Mouse (Mus musculus) stomach, postnatal 0 days (tissue): ENCODE data around the gene Lgals9. TPM values are rescaled to one million over a fixed set of nuclear protein-coding genes. Genes with fewer than 3 reads are reported as not detected.
"Not testable (repeated sequence)": the region's sequence is repeated elsewhere in the genome, so short reads cannot be mapped to it uniquely, and the experiment has no call there.

ENCODE experiments used
- ATAC-seq: fragments of 200-750 bp; cut with Nextera tagmentation; 2 replicates; pipeline ENCODE4 v1.8.0; 2017; ENCODE audit not compliant: low FRiP score, low TSS enrichment
- DNase-seq: peaks from one replicate; pipeline ENCODE4 v3.0.0-alpha.2; 2016; ENCODE audit warnings: low spot score
- H3K27ac ChIP-seq: fragments of 300-500 bp; sonication (generic); replicated peaks from 2 replicates; pipeline ENCODE4 v1.5.1; 2014; ENCODE audit warnings: mild to moderate bottlenecking, control low read depth
- H3K27me3 ChIP-seq: fragments of 300-500 bp; sonication (generic); 2 replicates; pipeline ENCODE4 v1.6.1; 2014; ENCODE audit warnings: low read length; ENCODE audit not compliant: control insufficient read depth, insufficient read depth
- H3K36me3 ChIP-seq: fragments of 300-500 bp; sonication (generic); 2 replicates; pipeline ENCODE4 v1.6.1; 2014; ENCODE audit warnings: low read length, mixed read lengths; ENCODE audit not compliant: control insufficient read depth, insufficient read depth
- H3K4me1 ChIP-seq: fragments of 300-500 bp; sonication (generic); replicated peaks from 2 replicates; pipeline ENCODE4 v1.6.1; 2014; ENCODE audit warnings: antibody characterized with exemption; ENCODE audit not compliant: control insufficient read depth, insufficient read depth
- H3K4me2 ChIP-seq: fragments of 300-500 bp; sonication (generic); replicated peaks from 2 replicates; pipeline ENCODE4 v1.6.1; 2014; ENCODE audit warnings: low read depth, mild to moderate bottlenecking, control low read depth, moderate library complexity
- H3K4me3 ChIP-seq: fragments of 300-500 bp; sonication (generic); 2 replicates; pipeline ENCODE4 v1.5.1; 2014; ENCODE audit warnings: low read depth, low read length, control low read depth
- H3K9ac ChIP-seq: fragments of 300-500 bp; sonication (generic); 2 replicates; pipeline ENCODE4 v1.6.1; 2014; ENCODE audit warnings: mild to moderate bottlenecking, low read length, control low read depth, mixed read lengths
- H3K9me3 ChIP-seq: fragments of 300-500 bp; sonication (generic); 2 replicates; pipeline ENCODE4 v1.6.1; 2016; ENCODE audit warnings: low read length; ENCODE audit not compliant: control insufficient read depth
- CTCF ChIP-seq: IDR thresholded peaks from 2 replicates; pipeline ENCODE4 v1.5.1; 2016; ENCODE audit warnings: antibody characterized with exemption, low read depth, mild to moderate bottlenecking, moderate library complexity
- EP300 ChIP-seq: optimal IDR thresholded peaks from 2 replicates; pipeline ENCODE3; 2016; ENCODE audit warnings: antibody characterized with exemption
- WGBS: fragments of 180-500 bp; shearing (Covaris S2); extraction: QIAGEN DNeasy Blood & Tissue Kit; methylation state at CpG from one replicate; pipeline ENCODE4 v1.1.7; 2014; 5-methylcytosine and 5-hydroxymethylcytosine counted together
- polyA plus RNA-seq: library from polyadenylated mRNA; unstranded; fragments of >200 nt; fragmentation: Nextera tagmentation; extraction: Ambion mirVana; gene quantifications from 2 replicates; pipeline ENCODE4 v1.2.1, GENCODE M21; 2015

Lgals9 gene
- polyA plus RNA-seq, 1 experiment from 2014 or later = 412 TPM

GRCm38 (mm10) chr11:78990096-78990495 is 5.3 kb upstream of the Lgals9 start:
- Histone ChIP-seq H3K4me3 (no peak overlapping the region), H3K27me3 (no peaks in the 10 kb centered on the region), H3K9ac (no peak overlapping the region), H3K36me3 (no peaks in the 10 kb centered on the region), H3K9me3 (no peaks in the 10 kb centered on the region), H3K4me1 (peaks cover 2% of the 10 kb centered on the region; the same call in 1 of the 2 replicates), H3K4me2 (no peak overlapping the region), H3K27ac (no peak overlapping the region)
- ATAC-seq = no peak
- no peak for DNase-seq
- TF ChIP-seq EP300 (no peak), CTCF (no peak)
- 92% methylated on average over 9 of the region's 9 CpGs for WGBS

GRCm38 (mm10) chr11:78989206-78989605 is 4.5 kb upstream of the Lgals9 start:
- not testable (repeated sequence) for H3K9ac ChIP-seq, H3K27me3 ChIP-seq, H3K36me3 ChIP-seq, DNase-seq, ATAC-seq, H3K4me3 ChIP-seq, H3K27ac ChIP-seq, H3K4me2 ChIP-seq, H3K9me3 ChIP-seq, H3K4me1 ChIP-seq
- 94% methylated on average over 11 of the region's 11 CpGs for WGBS

DNA sequence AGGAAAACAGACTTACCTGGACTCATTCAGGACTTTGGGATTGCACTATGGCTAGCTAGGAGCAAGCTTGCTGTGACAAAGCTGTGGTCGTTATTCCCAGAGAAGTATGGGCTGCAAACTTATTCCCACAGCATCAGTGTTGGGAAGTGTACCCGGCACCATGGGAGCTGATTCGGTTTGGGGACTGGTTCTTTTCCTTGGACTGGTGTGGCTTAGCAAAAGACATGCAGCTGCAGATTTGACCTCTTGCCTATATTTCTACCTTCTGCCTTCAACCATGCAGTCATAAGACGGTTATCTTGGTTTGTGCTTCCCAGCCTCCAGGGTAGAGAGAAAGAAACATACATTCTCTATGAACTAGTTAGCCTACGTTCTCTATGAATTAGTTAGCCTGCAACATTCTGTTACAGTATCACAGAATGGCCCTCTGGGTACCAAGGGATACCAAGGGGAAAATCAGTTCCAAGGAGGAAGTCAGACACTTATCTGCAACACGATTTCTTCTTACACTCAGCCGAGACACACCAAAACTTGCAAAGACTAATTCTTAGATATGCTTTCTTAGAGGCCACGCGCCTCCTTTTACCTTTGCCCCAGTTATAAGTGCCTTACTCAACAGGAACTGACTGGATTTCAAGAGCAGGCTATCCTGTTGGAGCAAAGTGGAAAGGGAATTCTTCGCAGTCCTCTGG is 1.7 kb upstream of the Lgals9 start:
- ATAC-seq (no peak), DNase-seq (peak; percentile 41)
- no peaks in the 10 kb centered on the region for H3K9me3 ChIP-seq
- H3K27me3 ChIP-seq = no peaks in the 10 kb centered on the region
- no peak overlapping the region for H3K4me3 ChIP-seq
- H3K36me3 ChIP-seq = no peaks in the 10 kb centered on the region
- no peak overlapping the region for H3K4me2 ChIP-seq
- H3K4me1 ChIP-seq = peaks cover 2% of the 10 kb centered on the region; the same call in 1 of the 2 replicates
- H3K27ac ChIP-seq = peak overlapping the region; percentile 56
- WGBS = 79% methylated on average over 10 of the region's 10 CpGs
- no peak for TF ChIP-seq CTCF
- no peak for TF ChIP-seq EP300
- H3K9ac ChIP-seq = no peak overlapping the region

GRCm38 (mm10) chr11:78985505-78985904 is 759 bp upstream of the Lgals9 start:
- H3K4me2 ChIP-seq = no peak overlapping the region; the same call in 1 of the 2 replicates
- ATAC-seq (no peak), DNase-seq (no peak)
- no peaks in the 10 kb centered on the region for H3K9me3 ChIP-seq
- no peak for TF ChIP-seq EP300
- TF ChIP-seq CTCF = no peak
- peak overlapping the region; percentile 31; the same call in 1 of the 2 replicates for H3K9ac ChIP-seq
- peaks cover 2% of the 10 kb centered on the region; the same call in 1 of the 2 replicates for H3K4me1 ChIP-seq
- H3K27me3 ChIP-seq = no peaks in the 10 kb centered on the region
- H3K36me3 ChIP-seq = no peaks in the 10 kb centered on the region
- H3K4me3 ChIP-seq = no peak overlapping the region
- peak overlapping the region; percentile 53 for H3K27ac ChIP-seq

GRCm38 (mm10) chr11:78983539-78983938 is 1.2 kb downstream of the Lgals9 start:
- Histone ChIP-seq H3K27me3 (no peaks in the 10 kb centered on the region), H3K4me1 (peaks cover 2% of the 10 kb centered on the region; the same call in 1 of the 2 replicates), H3K9ac (peak overlapping the region; percentile 38), H3K4me2 (peak overlapping the region; percentile 53), H3K9me3 (no peaks in the 10 kb centered on the region), H3K4me3 (peak overlapping the region; percentile 40), H3K36me3 (no peaks in the 10 kb centered on the region), H3K27ac (peak overlapping the region; percentile 73)
- DNase-seq = peak; percentile 15
- ATAC-seq = no peak
- WGBS = 82% methylated on average over 7 of the region's 7 CpGs
- no peak for TF ChIP-seq EP300
- no peak for TF ChIP-seq CTCF
